11 mouse cellular contexts compared by ENCODE assay signal in the genomic region with DNA sequence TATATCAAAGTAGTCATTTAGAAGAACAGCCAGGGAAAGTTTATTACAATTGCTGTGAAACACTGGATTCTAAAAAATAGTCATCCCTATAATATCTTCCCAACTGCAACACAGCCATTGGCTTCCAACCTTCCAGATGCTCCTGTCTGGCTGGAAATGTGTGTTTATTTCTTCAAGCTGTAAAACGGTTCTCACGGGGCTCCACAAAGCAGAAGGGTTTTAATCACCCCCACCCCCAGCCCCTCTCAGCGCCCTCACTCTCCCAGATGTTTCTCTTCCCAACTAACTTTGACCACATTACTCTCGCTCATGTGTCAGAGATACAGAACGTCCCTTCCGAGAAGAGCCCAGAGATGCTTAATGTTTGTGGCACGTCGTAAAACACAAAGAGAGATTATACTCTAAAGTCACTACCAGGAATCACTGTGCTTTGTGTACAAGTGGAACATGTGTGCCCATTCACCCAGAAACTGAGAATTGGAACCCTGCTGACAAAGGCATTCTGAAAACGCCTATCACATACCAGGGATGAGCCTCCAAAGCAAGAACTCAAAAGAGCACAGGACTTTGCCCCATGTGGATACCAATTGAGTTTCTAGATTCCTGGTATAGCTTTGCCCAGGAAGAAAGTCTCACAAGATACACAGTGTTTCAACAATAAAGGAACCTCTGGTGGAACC. TPM values are rescaled to one million over a fixed set of nuclear protein-coding genes. Genes with fewer than 3 reads are reported as not detected.
DNase-seq lines count a peak whose midpoint lies in the region; ATAC-seq lines count a peak whose summit lies in the region.
"Had no signal": no experiment of that assay in that cellular context is flagged by ENCODE, and none has a peak within 500 bp of the region (broad histone marks: within the 10 kb centered on the region; RNA-seq: fewer than 3 reads in every experiment).

No protein-coding gene starts in this region.

- intact Hi-C loops in heart, postnatal 25 days (cut with DNase I) = no loop called here

- H3K27me3 ChIP-seq in heart, embryonic 10.5 days (ENCODE audit: insufficient read depth, poor library complexity, severe bottlenecking) = no peaks in the 10 kb centered on the region
- no peaks in the 10 kb centered on the region for H3K27me3 ChIP-seq in intestine, embryonic 15.5 days (replicated peaks)
- H3K27me3 ChIP-seq: neural tube, embryonic 15.5 days had no signal

- peak; percentile 73 for DNase-seq in heart, embryonic 10.5 days (ENCODE audit: low spot score)
- DNase-seq in heart, postnatal 25 days (ENCODE audit: low spot score) = no peak
- peak; percentile 67 for DNase-seq in R1 (ENCODE audit: low read depth, low spot score)
- peak; percentile 35 to 64 for DNase-seq in kidney, postnatal 36 days
- no peak for DNase-seq in frontal cortex, postnatal 14 days (ENCODE audit: low spot score in 2 of 2)
- DNase-seq in ovary, adult 18-20 months (ENCODE audit: low spot score) = no peak
- no peak for DNase-seq in layer of hippocampus, adult 18-20 months (ENCODE audit: low spot score in 2 of 2)
- DNase-seq: gastrocnemius, postnatal 25 days; right cerebral cortex, postnatal 14 days had no signal

- ATAC-seq in intestine, embryonic 15.5 days = no peak

- no peaks in the 10 kb centered on the region for H3K9me3 ChIP-seq in heart, embryonic 10.5 days
- no peaks in the 10 kb centered on the region for H3K9me3 ChIP-seq in intestine, embryonic 15.5 days
- H3K9me3 ChIP-seq: neural tube, embryonic 15.5 days had no signal

- no peak overlapping the region for H3K4me3 ChIP-seq in heart, embryonic 10.5 days
- no peak overlapping the region for H3K4me3 ChIP-seq in intestine, embryonic 15.5 days (replicated peaks)
- H3K4me3 ChIP-seq: neural tube, embryonic 15.5 days had no signal

- H3K4me2 ChIP-seq in intestine, embryonic 15.5 days (replicated peaks) = no peak overlapping the region
- H3K4me2 ChIP-seq: neural tube, embryonic 15.5 days had no signal

- WGBS in heart, embryonic 10.5 days = 64% methylated on average over 9 of the region's 9 CpGs
- WGBS in intestine, embryonic 15.5 days = 32% methylated on average over 9 of the region's 9 CpGs

- H3K27ac ChIP-seq in heart, embryonic 10.5 days = 0 out of 2 replicates have a peak overlapping the region, but pooled peaks have one; percentile 47
- peak overlapping the region; percentile 18; the same call in 1 of the 2 replicates for H3K27ac ChIP-seq in intestine, embryonic 15.5 days
- H3K27ac ChIP-seq: neural tube, embryonic 15.5 days had no signal

- peaks cover 26% of the 10 kb centered on the region for H3K4me1 ChIP-seq in heart, embryonic 10.5 days
- peaks cover 15% of the 10 kb centered on the region; the same call in 1 of the 2 replicates for H3K4me1 ChIP-seq in intestine, embryonic 15.5 days (replicated peaks)
- H3K4me1 ChIP-seq: neural tube, embryonic 15.5 days had no signal

- peaks cover 23% of the 10 kb centered on the region for H3K36me3 ChIP-seq in heart, embryonic 10.5 days
- no peaks in the 10 kb centered on the region for H3K36me3 ChIP-seq in intestine, embryonic 15.5 days
- H3K36me3 ChIP-seq: neural tube, embryonic 15.5 days had no signal

- H3K9ac ChIP-seq in intestine, embryonic 15.5 days = no peak overlapping the region
- H3K9ac ChIP-seq: neural tube, embryonic 15.5 days had no signal

RNA-seq across cellular contexts. Expression of a gene that starts 32.5 kb away (rescaled TPM):
- 141 and 272 TPM in 2 replicates for polyA plus RNA-seq in heart, embryonic 10.5 days (2016; fragmentation: Nextera tagmentation; extraction: Ambion mirVana)
- total RNA-seq in heart, postnatal 25 days (2021) = 100 to 1,000 TPM in 1 of 2 experiments, 10 to 100 TPM in 1; 99.0 to 108 TPM
- 37.5 and 38.9 TPM in 2 replicates for polyA plus RNA-seq in intestine, embryonic 15.5 days (2015; fragmentation: Nextera tagmentation; extraction: Ambion mirVana)
- 10 to 100 TPM; 27.4 to 27.8 TPM for total RNA-seq in layer of hippocampus, adult 18-20 months (2021)

Comparison
In these comparisons a context has a peak if more than half of its experiments do, and no peak if none do; other contexts are left out.
1. DNase-seq: peak in heart, embryonic 10.5 days (single experiment), R1 (single experiment) and kidney, postnatal 36 days (2 of 2); none in heart, postnatal 25 days (single experiment), frontal cortex, postnatal 14 days (0 of 2), ovary, adult 18-20 months (single experiment) and layer of hippocampus, adult 18-20 months (0 of 2).